Mouse (Mus musculus) thymus, adult 2 months (tissue): ENCODE measurements around the gene Chmp2a.

Experiments
- CTCF ChIP-seq: fragments of 200-500 bp; IDR thresholded peaks from 2 replicates; pipeline ENCODE4 v1.5.1; 2012; ENCODE audit warnings: mild to moderate bottlenecking, control low read depth, low read length, moderate library complexity, borderline replicate concordance; ENCODE audit not compliant: control insufficient read depth, poor library complexity, insufficient read depth; ENCODE audit errors: extremely low read depth
- POLR2A ChIP-seq: fragments of 200-500 bp; IDR thresholded peaks from 2 replicates; pipeline ENCODE4 v1.6.1; 2012; ENCODE audit warnings: mild to moderate bottlenecking, low read length, control low read depth, moderate library complexity; ENCODE audit not compliant: control insufficient read depth, poor library complexity, insufficient read depth; ENCODE audit errors: extremely low read depth

DNA sequence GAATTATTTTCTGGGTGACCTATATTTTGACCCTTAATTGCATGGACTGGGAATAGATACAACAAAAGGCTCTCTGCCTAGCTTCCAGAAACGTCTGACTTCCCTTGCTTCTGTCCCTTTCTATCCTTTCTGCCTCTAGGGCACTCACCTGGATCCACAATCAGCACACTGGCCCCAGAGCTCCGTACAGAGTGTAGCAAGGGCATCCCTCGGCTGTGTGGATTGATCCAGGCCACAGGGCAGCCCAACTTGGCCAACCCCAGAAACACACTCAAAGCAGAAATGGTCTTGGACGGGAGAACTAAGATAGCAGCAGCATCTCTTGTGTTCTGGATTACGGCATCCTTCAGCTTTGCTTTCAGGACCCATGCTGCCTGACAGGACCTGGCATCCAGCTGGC is 37.4 kb downstream of the Chmp2a start:
- no peak for TF ChIP-seq POLR2A
- TF ChIP-seq CTCF: no peak
